Mouse (Mus musculus) retina, postnatal 7 days (tissue): ENCODE measurements at regions not wholly inside any gene's neighbourhood (a gene's known extent, or its start where the extent isn't known, plus 50 kb on each side); places are given as distances from the start of the nearest gene placed in this dataset.

Experiments used
- DNase-seq: peaks from one replicate; pipeline ENCODE4 v3.0.0-alpha.2; 2012; ENCODE audit warnings: low read depth, low spot score

GRCm38 (mm10) chr8:6002612-6003011 is 897.5 kb upstream of the Slc10a2 start:
- no peak for DNase-seq

- no peak for DNase-seq
These were observed 889.7 kb upstream of the Slc10a2 start for GRCm38 (mm10) chr8:5994846-5995245.

- DNase-seq = peak; percentile 28
These were observed 860.4 kb upstream of the Slc10a2 start for GRCm38 (mm10) chr8:5965403-5966015.

- no peak for DNase-seq
These were observed 859.1 kb upstream of the Slc10a2 start for GRCm38 (mm10) chr8:5964299-5964698.

GRCm38 (mm10) chr8:5938057-5938456 is 832.9 kb upstream of the Slc10a2 start:
- no peak for DNase-seq

- no peak for DNase-seq
These were observed 813.0 kb upstream of the Slc10a2 start for GRCm38 (mm10) chr8:5918136-5918535.
